Mouse (Mus musculus): Measurements from ENCODE around the gene Dand5.

Gene Dand5

GRCm38 (mm10) chr8:84806031-84806430, 16.6 kb downstream of the Dand5 start:
- no peak for DNase-seq (ENCODE audit: inconsistent age in 2 of 2, low spot score in 1 of 2)

DNA sequence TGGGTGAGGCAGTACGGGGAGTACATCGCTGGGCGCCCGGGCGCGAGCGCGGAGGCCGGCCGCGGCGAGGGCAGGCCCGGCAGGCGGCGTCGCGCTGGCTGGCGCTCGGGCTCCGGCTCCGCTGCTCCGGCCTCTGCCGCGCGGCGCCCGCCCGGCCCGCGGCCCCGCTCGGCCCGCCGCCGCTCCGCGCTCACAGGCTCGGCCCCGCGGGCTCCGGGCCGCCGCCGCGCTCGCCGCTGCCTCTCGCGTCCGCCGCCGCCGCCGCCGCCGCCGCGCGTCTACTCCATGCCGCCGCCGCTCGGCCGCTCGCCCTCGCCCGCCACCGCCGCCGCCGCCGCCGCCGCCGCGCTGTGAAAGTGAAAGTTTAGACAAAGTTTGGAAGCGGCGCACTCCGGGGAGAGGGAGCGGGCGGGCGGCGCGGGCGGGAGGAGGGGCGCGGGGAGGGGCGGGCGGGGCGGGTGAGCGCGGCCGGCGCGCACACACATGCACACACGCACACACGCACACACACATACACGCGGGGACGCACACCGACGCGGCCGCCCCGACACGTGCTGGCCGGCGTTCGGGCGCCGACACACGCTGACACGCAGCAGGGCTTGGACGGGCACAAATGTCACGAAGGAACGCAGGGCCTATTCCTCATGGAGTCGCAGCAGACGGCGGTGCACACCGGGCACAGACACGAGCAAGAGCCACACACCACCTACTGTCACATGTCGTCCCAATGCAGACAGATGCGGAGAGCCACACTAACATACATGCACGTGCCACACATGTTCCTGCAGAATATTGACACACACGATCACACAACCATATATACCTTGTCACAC, 22.4 kb downstream of the Dand5 start, which contains the start of gene Nfix:
Gene Nfix (minus strand): TSS at position 346 of the 833 bp plus-strand sequence.
- peak; percentile 73 to 90 for DNase-seq (ENCODE audit: inconsistent age in 2 of 2, low spot score in 1 of 2)

- peak; percentile 76 to 91 for DNase-seq (ENCODE audit: inconsistent age in 2 of 2, low spot score in 1 of 2)
These were observed 23.3 kb downstream of the Dand5 start for GRCm38 (mm10) chr8:84799136-84799931.

GRCm38 (mm10) chr8:84798446-84799135, 24.0 kb downstream of the Dand5 start:
- no peak for DNase-seq (ENCODE audit: inconsistent age in 2 of 2, low spot score in 1 of 2)

GRCm38 (mm10) chr8:84797971-84798370, 24.7 kb downstream of the Dand5 start:
- DNase-seq (ENCODE audit: inconsistent age in 2 of 2, low spot score in 1 of 2): no peak

DNA sequence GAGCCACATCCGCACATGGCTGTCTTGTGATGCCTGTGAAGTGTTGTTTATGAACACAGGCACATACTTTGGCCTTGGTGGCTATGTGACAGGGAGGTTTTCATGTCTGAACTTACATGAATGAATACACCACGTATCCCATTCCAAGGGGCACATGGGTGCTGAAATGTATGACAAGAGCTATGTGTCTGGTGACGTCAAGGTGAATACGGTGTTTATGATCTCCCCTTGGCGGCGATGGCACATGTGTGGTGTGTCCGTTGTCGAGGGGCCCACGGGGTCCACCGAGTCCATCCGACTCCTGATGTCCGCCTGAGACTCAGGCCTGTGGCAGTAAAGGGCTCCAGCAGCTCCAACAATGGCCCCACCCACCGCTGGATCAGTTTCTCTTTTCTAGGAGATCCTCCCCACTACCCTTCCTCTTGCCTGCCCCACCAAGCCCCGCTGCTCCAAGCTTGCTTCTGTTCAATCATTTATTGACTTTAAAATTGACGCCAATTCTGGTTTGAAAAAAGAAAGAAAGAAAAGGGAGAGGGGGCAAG, 25.3 kb downstream of the Dand5 start:
- DNase-seq (ENCODE audit: inconsistent age in 2 of 2, low spot score in 1 of 2): no peak

GRCm38 (mm10) chr8:84794486-84794885, 28.1 kb downstream of the Dand5 start:
- DNase-seq (ENCODE audit: inconsistent age in 2 of 2, low spot score in 1 of 2): no peak

- DNase-seq (ENCODE audit: inconsistent age in 2 of 2, low spot score in 1 of 2): no peak
These were observed 28.7 kb downstream of the Dand5 start for GRCm38 (mm10) chr8:84793791-84794485.

DNA sequence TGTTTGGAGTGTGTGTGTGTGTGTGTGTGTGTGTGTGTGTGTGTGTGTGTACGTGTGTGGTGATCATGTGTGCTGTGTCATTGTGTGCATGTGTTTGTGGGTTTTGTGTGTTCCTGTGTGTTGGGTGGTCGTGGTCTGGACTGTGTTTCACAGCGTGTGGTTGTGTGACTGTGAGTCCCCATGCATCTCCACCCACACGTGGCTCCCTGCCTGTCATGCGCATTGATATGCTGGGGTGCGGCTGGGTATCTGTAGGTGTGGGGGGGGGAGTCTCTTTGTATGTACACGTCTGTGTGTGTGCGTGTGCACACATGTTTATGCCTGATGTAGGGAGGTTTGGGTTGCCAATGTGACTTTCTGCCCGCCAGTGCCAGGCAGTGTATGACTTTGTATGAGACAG, 29.5 kb downstream of the Dand5 start:
- DNase-seq (ENCODE audit: inconsistent age in 2 of 2, low spot score in 1 of 2): no peak

GRCm38 (mm10) chr8:84792429-84792947, 30.1 kb downstream of the Dand5 start:
- peak in 1 of 2 experiments; percentile 20 for DNase-seq (ENCODE audit: inconsistent age in 2 of 2, low spot score in 1 of 2)

DNA sequence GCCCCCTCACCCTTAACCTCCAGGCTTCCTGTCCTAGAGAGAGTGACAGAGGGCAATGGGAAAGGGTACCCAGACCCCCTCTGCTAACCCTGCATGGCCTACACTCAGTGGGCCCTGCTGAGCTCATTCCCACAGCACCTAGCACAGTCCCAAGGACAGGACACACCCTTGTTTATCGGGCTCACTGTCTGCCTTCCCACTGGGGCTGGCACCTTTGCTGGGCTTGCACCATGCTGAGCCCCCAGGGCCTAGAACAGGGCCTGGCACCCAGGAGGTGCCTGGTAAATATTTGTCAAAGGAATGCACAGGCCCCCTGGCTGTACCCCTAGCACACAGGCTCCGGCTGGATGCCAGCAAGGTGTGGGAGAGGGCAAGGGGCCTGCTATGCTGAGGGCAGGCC, 32.1 kb downstream of the Dand5 start:
- peak in 1 of 2 experiments; percentile 22 for DNase-seq (ENCODE audit: inconsistent age in 2 of 2, low spot score in 1 of 2)

- peak in 1 of 2 experiments; percentile 37 for DNase-seq (ENCODE audit: inconsistent age in 2 of 2, low spot score in 1 of 2)
These were observed 32.7 kb downstream of the Dand5 start for GRCm38 (mm10) chr8:84789855-84790486.

GRCm38 (mm10) chr8:84789345-84789744, 33.3 kb downstream of the Dand5 start:
- peak in 1 of 2 experiments; percentile 19 for DNase-seq (ENCODE audit: inconsistent age in 2 of 2, low spot score in 1 of 2)

- DNase-seq (ENCODE audit: inconsistent age in 2 of 2, low spot score in 1 of 2): peak in 1 of 2 experiments; percentile 69
These were observed 33.7 kb downstream of the Dand5 start for GRCm38 (mm10) chr8:84788896-84789295.

- DNase-seq (ENCODE audit: inconsistent age in 2 of 2, low spot score in 1 of 2): peak in 1 of 2 experiments; percentile 35
These were observed 34.9 kb downstream of the Dand5 start for GRCm38 (mm10) chr8:84787523-84788302.

- DNase-seq (ENCODE audit: inconsistent age in 2 of 2, low spot score in 1 of 2): no peak
These were observed 35.7 kb downstream of the Dand5 start for GRCm38 (mm10) chr8:84786801-84787467.

DNA sequence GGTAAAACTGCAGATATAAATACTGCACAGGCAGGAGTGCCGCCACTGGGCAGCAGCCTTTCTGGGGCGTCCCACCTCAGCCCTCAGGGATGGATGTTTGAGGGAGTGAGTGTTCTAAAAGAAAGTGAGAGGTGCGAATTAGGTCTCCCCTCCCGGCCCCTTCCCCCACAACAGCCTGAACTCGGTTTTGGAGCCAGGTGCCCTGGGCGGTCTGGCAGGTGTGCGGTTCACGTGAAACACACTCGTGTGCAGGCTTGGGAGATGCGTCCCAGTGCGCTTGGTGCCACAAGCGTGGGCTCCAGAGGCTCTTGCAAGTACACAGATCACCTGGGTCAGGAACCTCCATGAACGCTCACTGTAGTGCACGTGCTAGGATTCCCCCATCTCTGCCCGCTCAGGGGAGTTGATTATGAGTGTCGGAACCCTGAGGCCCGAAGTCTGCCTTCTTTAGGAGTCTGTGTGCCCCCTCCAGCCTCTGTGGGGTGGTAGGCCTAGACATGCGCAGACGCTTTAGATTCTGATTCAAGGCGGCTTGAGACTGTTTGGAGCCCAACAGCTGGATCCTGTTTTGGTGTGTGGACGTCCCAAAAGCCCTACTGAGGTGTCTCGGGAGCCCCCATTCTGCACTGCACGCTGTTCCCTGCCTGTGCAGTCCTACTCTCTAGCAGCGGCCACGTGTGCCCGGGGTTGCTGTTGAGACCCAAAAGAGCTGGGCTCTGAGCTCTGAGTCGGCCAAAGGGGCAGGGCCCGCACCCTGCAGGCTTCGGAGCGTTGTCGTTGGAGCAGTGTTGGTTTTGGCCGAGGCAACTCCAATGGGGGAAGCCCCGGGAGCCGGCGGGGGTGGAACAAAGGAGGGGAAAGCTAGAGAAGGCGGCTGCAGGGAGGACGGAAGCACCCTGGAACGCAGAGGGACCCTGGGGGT, 36.6 kb downstream of the Dand5 start:
- peak in 1 of 2 experiments; percentile 66 for DNase-seq (ENCODE audit: inconsistent age in 2 of 2, low spot score in 1 of 2)

- no peak for DNase-seq (ENCODE audit: inconsistent age in 2 of 2, low spot score in 1 of 2)
These were observed 37.2 kb downstream of the Dand5 start for GRCm38 (mm10) chr8:84785506-84785755.
